ENCODE assay signal across 14 mouse cellular contexts in genomic region chr17:10463626-10464025, GRCm38 (mm10).
"Had no signal": no experiment of that assay in that cellular context is flagged by ENCODE, and none has a peak within 500 bp of the region (broad histone marks: within the 10 kb centered on the region; RNA-seq: fewer than 3 reads in every experiment).

No protein-coding gene starts in this region.

- H3K27ac ChIP-seq: intestine, embryonic 15.5 days; kidney, embryonic 15.5 days; left cerebral cortex, adult 2 months; limb, embryonic 15.5 days; liver, embryonic 12.5 days; midbrain, embryonic 10.5 days; neural tube, embryonic 12.5 days had no signal

- H3K4me3 ChIP-seq: intestine, embryonic 15.5 days; kidney, embryonic 15.5 days; left cerebral cortex, adult 2 months; limb, embryonic 15.5 days; liver, embryonic 12.5 days; midbrain, embryonic 10.5 days; myocyte; neural tube, embryonic 12.5 days had no signal

- H3K9ac ChIP-seq: intestine, embryonic 15.5 days; kidney, embryonic 15.5 days; limb, embryonic 15.5 days; liver, embryonic 12.5 days; neural tube, embryonic 12.5 days had no signal

- H3K36me3 ChIP-seq: intestine, embryonic 15.5 days; kidney, embryonic 15.5 days; limb, embryonic 15.5 days; liver, embryonic 12.5 days; midbrain, embryonic 10.5 days; neural tube, embryonic 12.5 days had no signal

- H3K27me3 ChIP-seq: intestine, embryonic 15.5 days; kidney, embryonic 15.5 days; limb, embryonic 15.5 days; liver, embryonic 12.5 days; neural tube, embryonic 12.5 days had no signal

- H3K4me2 ChIP-seq: intestine, embryonic 15.5 days; kidney, embryonic 15.5 days; limb, embryonic 15.5 days; liver, embryonic 12.5 days; neural tube, embryonic 12.5 days had no signal

- H3K9me3 ChIP-seq: intestine, embryonic 15.5 days; kidney, embryonic 15.5 days; limb, embryonic 15.5 days; liver, embryonic 12.5 days; midbrain, embryonic 10.5 days; neural tube, embryonic 12.5 days had no signal

- ATAC-seq: intestine, embryonic 15.5 days; liver, embryonic 12.5 days had no signal

- H3K4me1 ChIP-seq: intestine, embryonic 15.5 days; kidney, embryonic 15.5 days; limb, embryonic 15.5 days; liver, embryonic 12.5 days; midbrain, embryonic 10.5 days; neural tube, embryonic 12.5 days had no signal

- DNase-seq: kidney, adult 18-20 months; kidney, postnatal 25 days; midbrain, embryonic 14.5 days; spleen, adult 18-20 months; thymus, adult 18-20 months; thymus, postnatal 36 days had no signal
